Mouse (Mus musculus): ENCODE results near the gene Galnt17. TPM values are rescaled to one million over a fixed set of nuclear protein-coding genes. Genes with fewer than 3 reads are reported as not detected.

The Galnt17 gene
- polyA plus RNA-seq, 1 experiment from 2014 or later, result 7.8 TPM

DNA sequence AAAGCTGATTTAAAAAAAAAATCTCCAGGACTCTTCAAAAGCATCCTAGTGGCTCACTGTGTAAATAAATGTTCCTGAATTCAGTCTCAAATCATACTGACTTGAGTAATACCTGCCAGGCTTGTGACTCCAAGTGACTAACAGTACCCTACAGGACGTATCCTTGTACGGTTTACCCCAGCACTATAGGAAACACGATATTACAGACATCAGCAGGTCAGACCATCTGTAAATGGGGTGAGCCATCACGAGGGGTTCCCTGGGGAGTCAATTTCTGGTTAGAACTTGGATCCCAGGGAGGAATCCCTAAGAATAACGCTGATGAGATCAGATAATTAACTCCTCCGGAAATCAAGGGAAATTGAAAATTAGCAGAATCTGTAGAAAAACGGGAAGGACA is 294.5 kb downstream of the Galnt17 start:
- H3K9me3 ChIP-seq, result no peaks in the 10 kb centered on the region
- no peak overlapping the region for H3K4me2 ChIP-seq
- H3K27me3 ChIP-seq, result no peaks in the 10 kb centered on the region
- no peak for ATAC-seq (ENCODE audit: low FRiP score, low read depth)
- H3K4me3 ChIP-seq, result no peak overlapping the region
- H3K27ac ChIP-seq (replicated peaks), result no peak overlapping the region
- H3K9ac ChIP-seq, result no peak overlapping the region
- no peaks in the 10 kb centered on the region for H3K36me3 ChIP-seq
- 62% methylated on average over 7 of the region's 7 CpGs for WGBS
- H3K4me1 ChIP-seq (replicated peaks), result peaks cover 9% of the 10 kb centered on the region; the same call in 1 of the 2 replicates

GRCm38 (mm10) chr5:131013101-131013500 is 295.2 kb downstream of the Galnt17 start:
- peaks cover 9% of the 10 kb centered on the region; the same call in 1 of the 2 replicates for H3K4me1 ChIP-seq (replicated peaks)
- H3K27me3 ChIP-seq, result no peaks in the 10 kb centered on the region
- ATAC-seq (ENCODE audit: low FRiP score, low read depth), result no peak
- no peak overlapping the region for H3K4me3 ChIP-seq
- 66% methylated on average over 3 of the region's 3 CpGs for WGBS
- H3K36me3 ChIP-seq, result no peaks in the 10 kb centered on the region
- H3K4me2 ChIP-seq, result no peak overlapping the region
- H3K9ac ChIP-seq, result no peak overlapping the region
- H3K9me3 ChIP-seq, result no peaks in the 10 kb centered on the region
- H3K27ac ChIP-seq (replicated peaks), result no peak overlapping the region

DNA sequence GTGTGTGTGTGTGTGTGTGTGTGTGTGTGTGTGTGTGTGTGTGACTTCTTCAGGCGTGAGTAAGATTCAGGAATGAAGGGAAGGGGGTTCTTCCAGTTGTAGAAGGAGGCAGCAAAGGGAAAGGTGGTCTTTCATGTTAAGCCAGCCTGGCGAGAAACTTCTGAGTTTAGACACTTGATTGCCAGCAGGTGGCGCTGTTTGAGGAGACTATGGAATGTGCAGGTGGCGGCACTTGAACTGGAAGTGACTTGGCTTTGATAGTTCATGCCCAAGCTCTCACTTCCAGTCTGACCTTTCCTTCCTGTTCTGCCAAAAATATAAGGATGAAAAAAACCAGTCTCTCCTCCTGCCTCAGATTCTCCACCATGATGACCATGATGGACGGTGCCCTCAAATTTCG is 298.8 kb downstream of the Galnt17 start:
- no peak for ATAC-seq (ENCODE audit: low FRiP score, low read depth)
- no peaks in the 10 kb centered on the region for H3K9me3 ChIP-seq
- WGBS, result 61% methylated on average over 6 of the region's 6 CpGs

GRCm38 (mm10) chr5:131008507-131008906 is 299.8 kb downstream of the Galnt17 start:
- Histone ChIP-seq H3K27me3 (no peaks in the 10 kb centered on the region), H3K9ac (no peak overlapping the region), H3K36me3 (no peaks in the 10 kb centered on the region), H3K27ac (replicated peaks) (no peak overlapping the region), H3K9me3 (no peaks in the 10 kb centered on the region), H3K4me2 (no peak overlapping the region), H3K4me3 (no peak overlapping the region), H3K4me1 (replicated peaks) (no peaks in the 10 kb centered on the region)
- 95% methylated on average over 5 of the region's 5 CpGs for WGBS
- ATAC-seq (ENCODE audit: low FRiP score, low read depth), result no peak

More for the DNA sequence above, 298.8 kb downstream of the Galnt17 start:
- H3K4me3 ChIP-seq, result no peak overlapping the region
- H3K36me3 ChIP-seq, result no peaks in the 10 kb centered on the region
- no peak overlapping the region for H3K4me2 ChIP-seq
- no peaks in the 10 kb centered on the region for H3K27me3 ChIP-seq
- H3K9ac ChIP-seq, result no peak overlapping the region
- H3K27ac ChIP-seq (replicated peaks), result no peak overlapping the region
- H3K4me1 ChIP-seq (replicated peaks), result peaks cover under 1% of the 10 kb centered on the region; the same call in 1 of the 2 replicates

GRCm38 (mm10) chr5:131007871-131008505 is 300.3 kb downstream of the Galnt17 start:
- WGBS, result 74% methylated on average over 3 of the region's 3 CpGs
- Histone ChIP-seq H3K27ac (replicated peaks) (peak overlapping the region; percentile 57), H3K9me3 (no peaks in the 10 kb centered on the region), H3K9ac (no peak overlapping the region), H3K27me3 (no peaks in the 10 kb centered on the region), H3K36me3 (no peaks in the 10 kb centered on the region), H3K4me2 (no peak overlapping the region), H3K4me3 (no peak overlapping the region), H3K4me1 (replicated peaks) (no peaks in the 10 kb centered on the region)
- ATAC-seq (ENCODE audit: low FRiP score, low read depth), result no peak

- 50% methylated on average over 7 of the region's 7 CpGs for WGBS
- no peak overlapping the region for H3K4me2 ChIP-seq
- H3K9ac ChIP-seq, result no peak overlapping the region
- H3K9me3 ChIP-seq, result no peaks in the 10 kb centered on the region
- no peaks in the 10 kb centered on the region for H3K27me3 ChIP-seq
- no peak overlapping the region for H3K4me3 ChIP-seq
- no peaks in the 10 kb centered on the region for H3K4me1 ChIP-seq (replicated peaks)
- H3K27ac ChIP-seq (replicated peaks), result peak overlapping the region; percentile 57; the same call in 1 of the 2 replicates
- no peaks in the 10 kb centered on the region for H3K36me3 ChIP-seq
- peak; percentile 88 for ATAC-seq (ENCODE audit: low FRiP score, low read depth)
Measured at GRCm38 (mm10) chr5:131007198-131007597, 301.1 kb downstream of the Galnt17 start.

- 57% methylated on average over 3 of the region's 3 CpGs for WGBS
Measured at GRCm38 (mm10) chr5:131006524-131006923, 301.8 kb downstream of the Galnt17 start.

DNA sequence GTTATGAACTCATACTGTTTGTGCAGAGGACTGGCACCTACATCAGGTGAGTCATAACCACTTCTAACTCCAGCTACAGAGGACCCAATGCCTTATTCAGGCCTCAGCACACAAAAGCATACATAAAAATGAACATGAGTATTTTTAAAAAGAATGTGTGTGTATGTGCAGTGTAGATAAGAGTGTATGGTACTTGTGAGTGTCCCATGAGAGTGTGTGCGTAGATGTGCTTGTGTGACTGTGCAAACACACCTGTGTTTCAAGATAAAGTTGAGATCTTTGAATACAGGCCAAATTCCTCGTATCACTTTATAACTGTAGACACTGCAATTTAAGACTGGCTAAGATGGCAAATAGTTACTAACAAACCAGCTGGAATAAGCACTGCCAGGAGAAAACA is 307.7 kb downstream of the Galnt17 start:
- no peak overlapping the region for H3K27ac ChIP-seq (replicated peaks)
- ATAC-seq (ENCODE audit: low FRiP score, low read depth), result no peak
- H3K4me3 ChIP-seq, result no peak overlapping the region
- H3K36me3 ChIP-seq, result no peaks in the 10 kb centered on the region
- no peaks in the 10 kb centered on the region for H3K9me3 ChIP-seq
- H3K9ac ChIP-seq, result no peak overlapping the region
- H3K4me2 ChIP-seq, result no peak overlapping the region
- no peaks in the 10 kb centered on the region for H3K27me3 ChIP-seq
- 91% methylated on average over 2 of the region's 2 CpGs for WGBS
- no peaks in the 10 kb centered on the region for H3K4me1 ChIP-seq (replicated peaks)

More at GRCm38 (mm10) chr5:131006524-131006923, 301.8 kb downstream of the Galnt17 start:
- no peak overlapping the region for H3K4me2 ChIP-seq
- H3K9ac ChIP-seq, result no peak overlapping the region
- H3K4me3 ChIP-seq, result no peak overlapping the region
- H3K36me3 ChIP-seq, result no peaks in the 10 kb centered on the region
- ATAC-seq (ENCODE audit: low FRiP score, low read depth), result no peak
- H3K27me3 ChIP-seq, result no peaks in the 10 kb centered on the region
- H3K9me3 ChIP-seq, result no peaks in the 10 kb centered on the region
- H3K4me1 ChIP-seq (replicated peaks), result no peaks in the 10 kb centered on the region
- H3K27ac ChIP-seq (replicated peaks), result 0 out of 2 replicates have a peak overlapping the region, but pooled peaks have one; percentile 57

GRCm38 (mm10) chr5:130979321-130979720 is 329.0 kb downstream of the Galnt17 start:
- no peaks in the 10 kb centered on the region for H3K9me3 ChIP-seq

GRCm38 (mm10) chr5:130978871-130979270 is 329.4 kb downstream of the Galnt17 start:
- Histone ChIP-seq H3K27me3 (no peaks in the 10 kb centered on the region), H3K36me3 (no peaks in the 10 kb centered on the region), H3K4me2 (no peak overlapping the region), H3K4me3 (no peak overlapping the region), H3K9me3 (no peaks in the 10 kb centered on the region), H3K27ac (replicated peaks) (no peak overlapping the region), H3K9ac (no peak overlapping the region), H3K4me1 (replicated peaks) (no peaks in the 10 kb centered on the region)
- WGBS, result 68% methylated on average over 2 of the region's 2 CpGs
- ATAC-seq (ENCODE audit: low FRiP score, low read depth), result no peak

More at GRCm38 (mm10) chr5:130979321-130979720, 329.0 kb downstream of the Galnt17 start:
- Histone ChIP-seq H3K4me3 (no peak overlapping the region), H3K4me2 (no peak overlapping the region), H3K4me1 (replicated peaks) (no peaks in the 10 kb centered on the region), H3K27ac (replicated peaks) (no peak overlapping the region), H3K27me3 (no peaks in the 10 kb centered on the region), H3K36me3 (no peaks in the 10 kb centered on the region), H3K9ac (no peak overlapping the region)
- 71% methylated on average over 8 of the region's 8 CpGs for WGBS
- ATAC-seq (ENCODE audit: low FRiP score, low read depth), result no peak

GRCm38 (mm10) chr5:130977999-130978398 is 330.3 kb downstream of the Galnt17 start:
- WGBS, result 95% methylated on average over 3 of the region's 3 CpGs
- no peak overlapping the region for H3K9ac ChIP-seq
- no peaks in the 10 kb centered on the region for H3K36me3 ChIP-seq
- no peak overlapping the region for H3K4me2 ChIP-seq
- no peaks in the 10 kb centered on the region for H3K9me3 ChIP-seq
- ATAC-seq (ENCODE audit: low FRiP score, low read depth), result no peak
- no peak overlapping the region for H3K27ac ChIP-seq (replicated peaks)
- H3K27me3 ChIP-seq, result no peaks in the 10 kb centered on the region
- H3K4me1 ChIP-seq (replicated peaks), result no peaks in the 10 kb centered on the region
- H3K4me3 ChIP-seq, result no peak overlapping the region

DNA sequence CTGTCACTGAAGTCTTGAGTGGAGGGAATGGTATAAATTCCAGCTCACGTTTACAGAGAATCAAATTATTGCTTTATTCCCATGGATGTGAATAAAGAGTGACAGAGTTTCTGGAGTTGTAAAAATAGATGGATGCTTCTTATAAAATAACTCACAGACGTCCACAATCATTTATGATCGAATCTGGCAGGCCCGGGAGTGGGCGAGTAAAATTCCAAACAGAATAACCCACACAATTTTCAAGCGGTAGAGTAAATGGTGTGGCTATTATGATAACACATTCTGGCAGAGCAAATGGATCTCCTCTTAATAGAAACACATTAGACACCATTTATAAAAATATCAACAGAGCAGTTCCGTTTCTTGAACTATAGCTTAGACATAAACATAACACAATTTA is 355.9 kb downstream of the Galnt17 start:
- WGBS, result 69% methylated on average over 7 of the region's 7 CpGs
- no peak overlapping the region for H3K27ac ChIP-seq (replicated peaks)
- no peaks in the 10 kb centered on the region for H3K27me3 ChIP-seq

More for the DNA sequence above, 355.9 kb downstream of the Galnt17 start:
- no peak overlapping the region for H3K4me2 ChIP-seq
- H3K4me3 ChIP-seq, result no peak overlapping the region
- ATAC-seq (ENCODE audit: low FRiP score, low read depth), result no peak
- H3K36me3 ChIP-seq, result no peaks in the 10 kb centered on the region
- no peaks in the 10 kb centered on the region for H3K4me1 ChIP-seq (replicated peaks)
- H3K9ac ChIP-seq, result no peak overlapping the region
- no peaks in the 10 kb centered on the region for H3K9me3 ChIP-seq
